ENCODE assay signal across 17 mouse cellular contexts in genomic region chr13:58966466-58966865, GRCm38 (mm10).
DNase-seq lines count a peak whose midpoint lies in the region; ATAC-seq and TF ChIP-seq lines count a peak whose summit lies in the region.
"Had no signal": no experiment of that assay in that cellular context is flagged by ENCODE, and none has a peak within 500 bp of the region (broad histone marks: within the 10 kb centered on the region; RNA-seq: fewer than 3 reads in every experiment).

No protein-coding gene starts in this region.

- H3K27ac ChIP-seq in forebrain, embryonic 13.5 days = peak overlapping the region; percentile 40
- H3K27ac ChIP-seq in forebrain, postnatal 0 days (ENCODE audit: low read depth, low read length) = no peak overlapping the region
- H3K27ac ChIP-seq in midbrain, embryonic 13.5 days = 0 out of 2 replicates have a peak overlapping the region, but pooled peaks have one; percentile 1
- H3K27ac ChIP-seq in midbrain, embryonic 15.5 days = no peak overlapping the region
- H3K27ac ChIP-seq: embryonic facial prominence, embryonic 12.5 days; heart, embryonic 13.5 days; hindbrain, embryonic 12.5 days; intestine, embryonic 15.5 days had no signal

- H3K36me3 ChIP-seq in forebrain, embryonic 13.5 days (ENCODE audit: poor library complexity, severe bottlenecking) = no peaks in the 10 kb centered on the region
- H3K36me3 ChIP-seq in forebrain, postnatal 0 days (ENCODE audit: insufficient read depth) = no peaks in the 10 kb centered on the region
- no peaks in the 10 kb centered on the region for H3K36me3 ChIP-seq in midbrain, embryonic 13.5 days
- no peaks in the 10 kb centered on the region for H3K36me3 ChIP-seq in midbrain, embryonic 15.5 days (replicated peaks)
- H3K36me3 ChIP-seq: embryonic facial prominence, embryonic 12.5 days; heart, embryonic 13.5 days; hindbrain, embryonic 12.5 days; intestine, embryonic 15.5 days had no signal

- no peak overlapping the region for H3K4me2 ChIP-seq in forebrain, embryonic 13.5 days
- no peak overlapping the region for H3K4me2 ChIP-seq in forebrain, postnatal 0 days (ENCODE audit: low read depth)
- H3K4me2 ChIP-seq in midbrain, embryonic 13.5 days (replicated peaks) = no peak overlapping the region
- no peak overlapping the region for H3K4me2 ChIP-seq in midbrain, embryonic 15.5 days
- H3K4me2 ChIP-seq: embryonic facial prominence, embryonic 12.5 days; heart, embryonic 13.5 days; hindbrain, embryonic 12.5 days; intestine, embryonic 15.5 days had no signal

- no peaks in the 10 kb centered on the region for H3K27me3 ChIP-seq in forebrain, embryonic 13.5 days
- H3K27me3 ChIP-seq in forebrain, postnatal 0 days (ENCODE audit: insufficient read depth, low read length) = no peaks in the 10 kb centered on the region
- H3K27me3 ChIP-seq in midbrain, embryonic 13.5 days = no peaks in the 10 kb centered on the region
- no peaks in the 10 kb centered on the region for H3K27me3 ChIP-seq in midbrain, embryonic 15.5 days (replicated peaks)
- H3K27me3 ChIP-seq: heart, embryonic 13.5 days; hindbrain, embryonic 12.5 days; intestine, embryonic 15.5 days had no signal

- no peak for ATAC-seq in cerebellum, adult (ENCODE audit: insufficient number of reproducible peaks, low FRiP score, low TSS enrichment)
- no peak for ATAC-seq in forebrain, embryonic 13.5 days
- ATAC-seq in forebrain, postnatal 0 days = no peak
- ATAC-seq in midbrain, embryonic 13.5 days = no peak
- ATAC-seq in midbrain, embryonic 15.5 days (replicated peaks) = no peak
- ATAC-seq: intestine, embryonic 15.5 days had no signal

- peak; percentile 47 to 52 for DNase-seq in cerebellum, postnatal 14 days
- DNase-seq in forebrain, postnatal 0 days = no peak
- DNase-seq: adrenal gland, adult 2 months; adrenal gland, postnatal 25 days; cerebellum, adult 11 months; gastrocnemius, postnatal 36 days; heart, adult 11 months; heart, postnatal 4 days; kidney, adult 18-20 months had no signal

- WGBS in forebrain, embryonic 13.5 days = 78% methylated on average over 3 of the region's 3 CpGs
- 66% methylated on average over 3 of the region's 3 CpGs for WGBS in forebrain, postnatal 0 days
- 71% methylated on average over 3 of the region's 3 CpGs for WGBS in midbrain, embryonic 13.5 days
- WGBS in midbrain, embryonic 15.5 days = 63% methylated on average over 3 of the region's 3 CpGs

- TF ChIP-seq CTCF in forebrain, postnatal 0 days (IDR thresholded peaks at IDR 0.05; ENCODE audit: low read depth) = no peak

- H3K4me3 ChIP-seq in forebrain, embryonic 13.5 days = no peak overlapping the region
- H3K4me3 ChIP-seq in forebrain, postnatal 0 days (ENCODE audit: low read depth, low read length) = no peak overlapping the region
- H3K4me3 ChIP-seq in midbrain, embryonic 13.5 days (replicated peaks) = no peak overlapping the region
- no peak overlapping the region for H3K4me3 ChIP-seq in midbrain, embryonic 15.5 days
- H3K4me3 ChIP-seq: embryonic facial prominence, embryonic 12.5 days; heart, embryonic 13.5 days; hindbrain, embryonic 12.5 days; intestine, embryonic 15.5 days had no signal

- peaks cover 60% of the 10 kb centered on the region for H3K4me1 ChIP-seq in forebrain, embryonic 13.5 days
- peaks cover 8% of the 10 kb centered on the region; the same call in 1 of the 2 replicates for H3K4me1 ChIP-seq in forebrain, postnatal 0 days (ENCODE audit: insufficient read depth)
- peaks cover 38% of the 10 kb centered on the region for H3K4me1 ChIP-seq in midbrain, embryonic 13.5 days (replicated peaks)
- peaks cover 35% of the 10 kb centered on the region for H3K4me1 ChIP-seq in midbrain, embryonic 15.5 days
- H3K4me1 ChIP-seq: intestine, embryonic 15.5 days had no signal

- H3K9ac ChIP-seq in forebrain, embryonic 13.5 days = no peak overlapping the region
- no peak overlapping the region for H3K9ac ChIP-seq in forebrain, postnatal 0 days
- H3K9ac ChIP-seq in midbrain, embryonic 13.5 days (replicated peaks) = no peak overlapping the region
- H3K9ac ChIP-seq in midbrain, embryonic 15.5 days = no peak overlapping the region
- H3K9ac ChIP-seq: embryonic facial prominence, embryonic 12.5 days; heart, embryonic 13.5 days; hindbrain, embryonic 12.5 days; intestine, embryonic 15.5 days had no signal

- no peaks in the 10 kb centered on the region for H3K9me3 ChIP-seq in forebrain, embryonic 13.5 days (replicated peaks)
- H3K9me3 ChIP-seq in forebrain, postnatal 0 days (ENCODE audit: low read length) = no peaks in the 10 kb centered on the region
- H3K9me3 ChIP-seq in midbrain, embryonic 13.5 days = no peaks in the 10 kb centered on the region
- no peaks in the 10 kb centered on the region for H3K9me3 ChIP-seq in midbrain, embryonic 15.5 days
- H3K9me3 ChIP-seq: embryonic facial prominence, embryonic 12.5 days; heart, embryonic 13.5 days; hindbrain, embryonic 12.5 days; intestine, embryonic 15.5 days had no signal

Comparison
In these comparisons a context has a peak if more than half of its experiments do, and no peak if none do; other contexts are left out.
1. H3K27ac ChIP-seq: peak in forebrain, embryonic 13.5 days (single experiment) and midbrain, embryonic 13.5 days (single experiment); none in forebrain, postnatal 0 days (single experiment) and midbrain, embryonic 15.5 days (single experiment).